Mouse (Mus musculus): ENCODE measurements around the gene Gdf15. TPM values are rescaled to one million over a fixed set of nuclear protein-coding genes. Genes with fewer than 3 reads are reported as not detected.

Gdf15 gene
- polyA plus RNA-seq, 1 experiment, result 6.7 TPM

DNA sequence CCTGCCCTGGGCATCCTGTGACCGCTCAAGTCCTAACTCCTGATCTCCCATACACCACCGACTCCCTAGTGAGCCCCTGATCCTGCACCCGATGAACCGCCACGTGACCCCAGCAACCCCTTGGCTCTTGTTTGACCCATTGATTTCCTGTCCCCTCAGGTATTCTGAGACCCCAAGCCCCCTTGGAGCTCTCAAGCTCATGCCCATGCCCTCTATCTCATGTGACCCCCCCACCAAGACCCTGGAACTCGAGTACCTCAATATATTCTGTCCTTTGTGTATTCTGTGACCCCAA lies 24.7 kb downstream of the Gdf15 start:
- DNase-seq, result no peak
- no peaks in the 10 kb centered on the region for H3K36me3 ChIP-seq (ENCODE audit: control insufficient read depth, insufficient read depth, low read length)
- no peak overlapping the region for H3K27ac ChIP-seq (ENCODE audit: control insufficient read depth, insufficient read depth, low read length)
- TF ChIP-seq CTCF (IDR thresholded peaks at IDR 0.05; ENCODE audit: borderline replicate concordance, control insufficient read depth, extremely low read depth, insufficient read depth, low read length, poor library complexity) (no peak), POLR2A (IDR thresholded peaks at IDR 0.05; ENCODE audit: control insufficient read depth, extremely low read depth, insufficient read depth, low read length, poor library complexity) (no peak)
- no peaks in the 10 kb centered on the region for H3K27me3 ChIP-seq (ENCODE audit: control insufficient read depth, insufficient read depth, low read length)
- WGBS, result 25% methylated on average over 6 of the region's 6 CpGs
- H3K4me1 ChIP-seq (replicated peaks; ENCODE audit: control insufficient read depth, insufficient read depth, low read length), result peaks cover 46% of the 10 kb centered on the region
- peak overlapping the region; percentile 97 for H3K4me3 ChIP-seq (ENCODE audit: control insufficient read depth, insufficient read depth, low read length)

GRCm38 (mm10) chr8:70606780-70607602 lies 25.3 kb downstream of the Gdf15 start:
- Histone ChIP-seq H3K27ac (ENCODE audit: control insufficient read depth, insufficient read depth, low read length) (no peak overlapping the region), H3K27me3 (ENCODE audit: control insufficient read depth, insufficient read depth, low read length) (no peaks in the 10 kb centered on the region), H3K4me1 (replicated peaks; ENCODE audit: control insufficient read depth, insufficient read depth, low read length) (peaks cover 46% of the 10 kb centered on the region), H3K36me3 (ENCODE audit: control insufficient read depth, insufficient read depth, low read length) (0 out of 2 replicates have a peak, but pooled peaks cover 2% of the 10 kb centered on the region), H3K4me3 (ENCODE audit: control insufficient read depth, insufficient read depth, low read length) (peak overlapping the region; percentile 97)
- DNase-seq, result no peak
- 80% methylated on average over 18 of the region's 18 CpGs for WGBS
- no peak for TF ChIP-seq CTCF (IDR thresholded peaks at IDR 0.05; ENCODE audit: borderline replicate concordance, control insufficient read depth, extremely low read depth, insufficient read depth, low read length, poor library complexity)
- no peak for TF ChIP-seq POLR2A (IDR thresholded peaks at IDR 0.05; ENCODE audit: control insufficient read depth, extremely low read depth, insufficient read depth, low read length, poor library complexity)

- peaks cover 43% of the 10 kb centered on the region for H3K4me1 ChIP-seq (replicated peaks; ENCODE audit: control insufficient read depth, insufficient read depth, low read length)
- no peak for DNase-seq
- TF ChIP-seq CTCF (IDR thresholded peaks at IDR 0.05; ENCODE audit: borderline replicate concordance, control insufficient read depth, extremely low read depth, insufficient read depth, low read length, poor library complexity) (no peak), POLR2A (IDR thresholded peaks at IDR 0.05; ENCODE audit: control insufficient read depth, extremely low read depth, insufficient read depth, low read length, poor library complexity) (no peak)
- H3K36me3 ChIP-seq (ENCODE audit: control insufficient read depth, insufficient read depth, low read length), result 0 out of 2 replicates have a peak, but pooled peaks cover 4% of the 10 kb centered on the region
- no peaks in the 10 kb centered on the region for H3K27me3 ChIP-seq (ENCODE audit: control insufficient read depth, insufficient read depth, low read length)
- H3K27ac ChIP-seq (ENCODE audit: control insufficient read depth, insufficient read depth, low read length), result no peak overlapping the region
- no peak overlapping the region for H3K4me3 ChIP-seq (ENCODE audit: control insufficient read depth, insufficient read depth, low read length)
- 77% methylated on average over 9 of the region's 9 CpGs for WGBS
Measured at GRCm38 (mm10) chr8:70605871-70606779, 26.1 kb downstream of the Gdf15 start.

- DNase-seq, result no peak
- no peaks in the 10 kb centered on the region for H3K27me3 ChIP-seq (ENCODE audit: control insufficient read depth, insufficient read depth, low read length)
- no peak overlapping the region for H3K27ac ChIP-seq (ENCODE audit: control insufficient read depth, insufficient read depth, low read length)
- H3K4me3 ChIP-seq (ENCODE audit: control insufficient read depth, insufficient read depth, low read length), result no peak overlapping the region
- WGBS, result 96% methylated on average over 7 of the region's 7 CpGs
- 0 out of 2 replicates have a peak, but pooled peaks cover 4% of the 10 kb centered on the region for H3K36me3 ChIP-seq (ENCODE audit: control insufficient read depth, insufficient read depth, low read length)
- peaks cover 40% of the 10 kb centered on the region for H3K4me1 ChIP-seq (replicated peaks; ENCODE audit: control insufficient read depth, insufficient read depth, low read length)
- TF ChIP-seq CTCF (IDR thresholded peaks at IDR 0.05; ENCODE audit: borderline replicate concordance, control insufficient read depth, extremely low read depth, insufficient read depth, low read length, poor library complexity) (no peak), POLR2A (IDR thresholded peaks at IDR 0.05; ENCODE audit: control insufficient read depth, extremely low read depth, insufficient read depth, low read length, poor library complexity) (no peak)
Measured at GRCm38 (mm10) chr8:70604558-70604957, 27.7 kb downstream of the Gdf15 start.

- no peak for TF ChIP-seq CTCF (IDR thresholded peaks at IDR 0.05; ENCODE audit: borderline replicate concordance, control insufficient read depth, extremely low read depth, insufficient read depth, low read length, poor library complexity)
- no peak for TF ChIP-seq POLR2A (IDR thresholded peaks at IDR 0.05; ENCODE audit: control insufficient read depth, extremely low read depth, insufficient read depth, low read length, poor library complexity)
- H3K36me3 ChIP-seq (ENCODE audit: control insufficient read depth, insufficient read depth, low read length), result peaks cover 12% of the 10 kb centered on the region; the same call in 1 of the 2 replicates
- no peak overlapping the region for H3K27ac ChIP-seq (ENCODE audit: control insufficient read depth, insufficient read depth, low read length)
- no peak overlapping the region for H3K4me3 ChIP-seq (ENCODE audit: control insufficient read depth, insufficient read depth, low read length)
- no peaks in the 10 kb centered on the region for H3K27me3 ChIP-seq (ENCODE audit: control insufficient read depth, insufficient read depth, low read length)
- 92% methylated on average over 13 of the region's 13 CpGs for WGBS
- DNase-seq, result no peak
- H3K4me1 ChIP-seq (replicated peaks; ENCODE audit: control insufficient read depth, insufficient read depth, low read length), result peaks cover 22% of the 10 kb centered on the region
Measured at GRCm38 (mm10) chr8:70602139-70602811, 30.0 kb downstream of the Gdf15 start.

DNA sequence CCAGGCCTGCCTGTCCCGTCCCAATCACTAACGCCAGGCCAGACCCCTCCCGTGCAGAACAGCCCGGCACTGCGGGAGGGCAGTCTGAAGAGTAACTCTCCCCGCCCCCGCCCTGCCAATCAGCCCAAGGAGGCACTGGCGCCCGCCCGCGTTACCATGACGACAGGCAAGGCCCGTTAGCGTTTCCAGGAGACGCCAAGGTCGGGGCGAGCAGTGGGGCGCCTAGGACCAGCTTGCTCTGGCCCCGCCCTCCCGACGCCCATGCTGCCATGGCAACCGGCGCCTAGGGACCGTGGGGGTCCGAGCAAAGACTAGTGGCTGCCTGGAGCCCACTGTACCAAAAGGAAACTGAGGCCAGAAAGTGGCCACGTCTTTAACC lies 31.0 kb downstream of the Gdf15 start:
- TF ChIP-seq POLR2A (IDR thresholded peaks at IDR 0.05; ENCODE audit: control insufficient read depth, extremely low read depth, insufficient read depth, low read length, poor library complexity) (no peak), CTCF (IDR thresholded peaks at IDR 0.05; ENCODE audit: borderline replicate concordance, control insufficient read depth, extremely low read depth, insufficient read depth, low read length, poor library complexity) (no peak)
- Histone ChIP-seq H3K27ac (ENCODE audit: control insufficient read depth, insufficient read depth, low read length) (no peak overlapping the region), H3K4me3 (ENCODE audit: control insufficient read depth, insufficient read depth, low read length) (no peak overlapping the region), H3K27me3 (ENCODE audit: control insufficient read depth, insufficient read depth, low read length) (no peaks in the 10 kb centered on the region), H3K4me1 (replicated peaks; ENCODE audit: control insufficient read depth, insufficient read depth, low read length) (peaks cover 12% of the 10 kb centered on the region), H3K36me3 (ENCODE audit: control insufficient read depth, insufficient read depth, low read length) (peaks cover 12% of the 10 kb centered on the region; the same call in 1 of the 2 replicates)
- WGBS, result 24% methylated on average over 26 of the region's 26 CpGs
- peak; percentile 60 for DNase-seq

All from thymus, adult 2 months (tissue).